Mouse (Mus musculus) heart, adult 2 months (tissue): ENCODE measurements around the gene Mad2l1bp. TPM values are rescaled to one million over a fixed set of nuclear protein-coding genes. Genes with fewer than 3 reads are reported as not detected.

Experiments
- DNase-seq, 2 experiments: peaks; one replicate each; pipeline ENCODE4 v3.0.0; 2021
- H3K27ac ChIP-seq: fragments of 200-600 bp; 2 replicates; pipeline ENCODE4 v1.8.1; 2022
- H3K27me3 ChIP-seq: fragments of 200-500 bp; 2 replicates; pipeline ENCODE4 v1.6.1; 2012; ENCODE audit warnings: mild to moderate bottlenecking, low read length, inconsistent platforms, mixed read lengths; ENCODE audit not compliant: control insufficient read depth, insufficient read depth
- H3K36me3 ChIP-seq: fragments of 200-500 bp; 2 replicates; pipeline ENCODE4 v1.6.1; 2012; ENCODE audit warnings: low read length, inconsistent platforms; ENCODE audit not compliant: control insufficient read depth, insufficient read depth
- H3K4me1 ChIP-seq: fragments of 200-500 bp; 2 replicates; pipeline ENCODE4 v1.6.1; 2011; ENCODE audit warnings: low read length; ENCODE audit not compliant: control insufficient read depth, insufficient read depth
- H3K4me3 ChIP-seq: fragments of 200-600 bp; 2 replicates; pipeline ENCODE4 v1.8.1; 2022
- H3K79me2 ChIP-seq: fragments of 200-500 bp; replicated peaks from 2 replicates; pipeline ENCODE4 v1.6.1; 2012; ENCODE audit warnings: mild to moderate bottlenecking, inconsistent platforms, low read length, moderate library complexity, mixed read lengths; ENCODE audit not compliant: control insufficient read depth, insufficient read depth
- H3K9ac ChIP-seq: fragments of 200-500 bp; 2 replicates; pipeline ENCODE4 v1.6.1; 2012; ENCODE audit warnings: low read depth, mild to moderate bottlenecking, control low read depth, inconsistent platforms, low read length, mixed read lengths
- CTCF ChIP-seq: fragments of 200-600 bp; IDR thresholded peaks from 2 replicates; pipeline ENCODE4 v1.8.1; 2022; ENCODE audit warnings: antibody characterized with exemption, mild to moderate bottlenecking, moderate library complexity
- EP300 ChIP-seq: fragments of 200-500 bp; IDR thresholded peaks from 2 replicates; pipeline ENCODE4 v1.6.1; 2011; ENCODE audit warnings: low read depth, low read length, control low read depth; ENCODE audit not compliant: insufficient read depth
- POLR2A ChIP-seq: fragments of 200-500 bp; IDR thresholded peaks from 2 replicates; pipeline ENCODE4 v1.6.1; 2011; ENCODE audit warnings: mild to moderate bottlenecking, low read depth, low read length, control low read depth; ENCODE audit not compliant: insufficient read depth
- WGBS: fragments of 180-500 bp; shearing (Covaris S2); methylation state at CpG from one replicate; pipeline ENCODE4 v1.1.7; 2018; 5-methylcytosine and 5-hydroxymethylcytosine counted together
- intact Hi-C: fragments of 180-260 bp; cut with DNase I; formaldehyde crosslinking; loops from one replicate; pipeline ENCODE4 v1.15.1; 2025
- polyA plus RNA-seq: library from polyadenylated mRNA; depleted of rRNA; stranded (reverse); fragments of >200 nt; gene quantifications from 2 replicates; pipeline ENCODE4 v1.2.3, GENCODE M21; 2012; rRNA removed
- total RNA-seq, 2 experiments: library from RNA; stranded (reverse); gene quantifications; 2 replicates each; pipeline ENCODE4 v1.2.3; 2021

Mad2l1bp gene
- total and polyA plus RNA-seq, 3 experiments: 17.1 to 24.1 (median 21.0) TPM

- WGBS: 78% methylated on average over 8 of the region's 8 CpGs
- Histone ChIP-seq H3K4me1 (peaks cover 8% of the 10 kb centered on the region; the same call in 1 of the 2 replicates), H3K79me2 (no peaks in the 10 kb centered on the region), H3K27ac (no peak overlapping the region), H3K9ac (no peak overlapping the region), H3K4me3 (no peak overlapping the region), H3K36me3 (no peaks in the 10 kb centered on the region), H3K27me3 (no peaks in the 10 kb centered on the region)
- TF ChIP-seq CTCF (no peak), EP300 (no peak), POLR2A (no peak)
- intact Hi-C loops: no loop called here
- no peak for DNase-seq
Measured at GRCm38 (mm10) chr17:46102608-46103159, 50.7 kb downstream of the Mad2l1bp start.

GRCm38 (mm10) chr17:46101906-46102305 is 51.4 kb downstream of the Mad2l1bp start:
- 92% methylated on average over 9 of the region's 9 CpGs for WGBS
- H3K4me3 ChIP-seq: no peak overlapping the region
- intact Hi-C loops: no loop called here

GRCm38 (mm10) chr17:46098525-46098924 is 54.8 kb downstream of the Mad2l1bp start:
- no peak overlapping the region for H3K9ac ChIP-seq
- TF ChIP-seq POLR2A (no peak), CTCF (no peak), EP300 (no peak)
- WGBS: 21% methylated on average over 8 of the region's 8 CpGs

More at GRCm38 (mm10) chr17:46101906-46102305, 51.4 kb downstream of the Mad2l1bp start:
- peaks cover 8% of the 10 kb centered on the region; the same call in 1 of the 2 replicates for H3K4me1 ChIP-seq
- H3K36me3 ChIP-seq: no peaks in the 10 kb centered on the region
- H3K9ac ChIP-seq: no peak overlapping the region
- H3K27me3 ChIP-seq: no peaks in the 10 kb centered on the region
- no peak overlapping the region for H3K27ac ChIP-seq
- no peak for TF ChIP-seq EP300
- no peak for TF ChIP-seq CTCF
- TF ChIP-seq POLR2A: no peak
- DNase-seq: no peak
- H3K79me2 ChIP-seq: no peaks in the 10 kb centered on the region

More at GRCm38 (mm10) chr17:46098525-46098924, 54.8 kb downstream of the Mad2l1bp start:
- Histone ChIP-seq H3K27me3 (no peaks in the 10 kb centered on the region), H3K4me3 (no peak overlapping the region), H3K36me3 (no peaks in the 10 kb centered on the region), H3K27ac (peak overlapping the region; percentile 28; the same call in 1 of the 2 replicates), H3K4me1 (peaks cover 3% of the 10 kb centered on the region; the same call in 1 of the 2 replicates), H3K79me2 (no peaks in the 10 kb centered on the region)
- no peak for DNase-seq
- intact Hi-C loops: no loop called here

Other genes with a start within 250 kb of the Mad2l1bp start
- gene Vegfa, start 121.2 kb downstream of the Mad2l1bp start, total RNA-seq: 100 to 1,000 TPM; 207 to 328 TPM
- 384 and 618 TPM in 2 replicates for gene Vegfa, start 121.2 kb downstream of the Mad2l1bp start, polyA plus RNA-seq
- gene Mrps18a, start 42.6 kb downstream of the Mad2l1bp start, total RNA-seq: 100 to 1,000 TPM; 128 to 140 TPM
- 99.4 and 99.6 TPM in 2 replicates for gene Mrps18a, start 42.6 kb downstream of the Mad2l1bp start, polyA plus RNA-seq
- 1 to 10 TPM; 1.0 to 1.4 TPM for gene Rsph9, start 9.3 kb downstream of the Mad2l1bp start, total RNA-seq
- 1.7 and 2.4 TPM in 2 replicates for gene Rsph9, start 9.3 kb downstream of the Mad2l1bp start, polyA plus RNA-seq
- gene Gtpbp2, start 7.5 kb upstream of the Mad2l1bp start, total RNA-seq: 10 to 100 TPM; 55.2 to 57.3 TPM
- gene Gtpbp2, start 7.5 kb upstream of the Mad2l1bp start, polyA plus RNA-seq: 94.4 and 132 TPM in 2 replicates
- gene Polh, start 49.1 kb upstream of the Mad2l1bp start, total RNA-seq: 1 to 10 TPM; 8.2 to 8.3 TPM
- 3.5 and 4.6 TPM in 2 replicates for gene Polh, start 49.1 kb upstream of the Mad2l1bp start, polyA plus RNA-seq
- 10 to 100 TPM; 21.5 to 22.0 TPM for gene Xpo5, start 49.2 kb upstream of the Mad2l1bp start, total RNA-seq
- gene Xpo5, start 49.2 kb upstream of the Mad2l1bp start, polyA plus RNA-seq: 14.2 and 21.5 TPM in 2 replicates
- 10 to 100 TPM; 20.2 to 24.7 TPM for gene Polr1c, start 94.5 kb upstream of the Mad2l1bp start, total RNA-seq
- gene Polr1c, start 94.5 kb upstream of the Mad2l1bp start, polyA plus RNA-seq: 19.1 and 25.8 TPM in 2 replicates
- 10 to 100 TPM; 72.4 to 82.8 TPM for gene Yipf3, start 94.5 kb upstream of the Mad2l1bp start, total RNA-seq
- gene Yipf3, start 94.5 kb upstream of the Mad2l1bp start, polyA plus RNA-seq: 136 and 142 TPM in 2 replicates
- gene Lrrc73, start 100.0 kb upstream of the Mad2l1bp start, total RNA-seq: under 1 TPM; 0.21 to 0.34 TPM
- 0.59 and 0.70 TPM in 2 replicates for gene Lrrc73, start 100.0 kb upstream of the Mad2l1bp start, polyA plus RNA-seq
- gene Tjap1, start 129.5 kb upstream of the Mad2l1bp start, total RNA-seq: 10 to 100 TPM; 28.3 to 34.7 TPM
- 35.8 and 39.1 TPM in 2 replicates for gene Tjap1, start 129.5 kb upstream of the Mad2l1bp start, polyA plus RNA-seq
- under 1 TPM; 0.23 to 0.39 TPM for gene Dlk2, start 143.9 kb upstream of the Mad2l1bp start, total RNA-seq
- gene Dlk2, start 143.9 kb upstream of the Mad2l1bp start, polyA plus RNA-seq: 0.35 and 0.74 TPM in 2 replicates
- gene Abcc10, start 174.8 kb upstream of the Mad2l1bp start, total RNA-seq: 1 to 10 TPM; 3.9 to 4.0 TPM
- gene Abcc10, start 174.8 kb upstream of the Mad2l1bp start, polyA plus RNA-seq: 9.1 and 13.4 TPM in 2 replicates
- 10 to 100 TPM; 14.9 to 15.6 TPM for gene Zfp318, start 230.2 kb upstream of the Mad2l1bp start, total RNA-seq
- gene Zfp318, start 230.2 kb upstream of the Mad2l1bp start, polyA plus RNA-seq: 7.1 and 11.8 TPM in 2 replicates